Mouse (Mus musculus): ENCODE measurements around the gene Itga4.
A peak's percentile ranks its signal among the peaks of the same experiment; 100 is the strongest.

The Itga4 gene

GRCm38 (mm10) chr2:79255192-79256000 is at the start of gene Itga4:
TSS of gene Itga4 (plus strand) at chr2:79255426.
- peak; percentile 88 for DNase-seq (ENCODE audit: low read depth, low spot score)

- no peak for DNase-seq (ENCODE audit: low read depth, low spot score)
Measured at GRCm38 (mm10) chr2:79206191-79206755, 49.0 kb upstream of the Itga4 start.

- DNase-seq (ENCODE audit: low read depth, low spot score): no peak
Measured at GRCm38 (mm10) chr2:79214982-79215381, 40.2 kb upstream of the Itga4 start.

- no peak for DNase-seq (ENCODE audit: low read depth, low spot score)
Measured at GRCm38 (mm10) chr2:79215479-79215878, 39.7 kb upstream of the Itga4 start.

GRCm38 (mm10) chr2:79224714-79225426 is 30.4 kb upstream of the Itga4 start:
- no peak for DNase-seq (ENCODE audit: low read depth, low spot score)

- peak; percentile 45 for DNase-seq (ENCODE audit: low read depth, low spot score)
Measured at GRCm38 (mm10) chr2:79227805-79228241, 27.4 kb upstream of the Itga4 start.

GRCm38 (mm10) chr2:79231056-79231949 is 23.9 kb upstream of the Itga4 start:
- DNase-seq (ENCODE audit: low read depth, low spot score): peak; percentile 44

GRCm38 (mm10) chr2:79235767-79236487 is 19.3 kb upstream of the Itga4 start:
- no peak for DNase-seq (ENCODE audit: low read depth, low spot score)

- no peak for DNase-seq (ENCODE audit: low read depth, low spot score)
Measured at GRCm38 (mm10) chr2:79237216-79237615, 18.0 kb upstream of the Itga4 start.

- DNase-seq (ENCODE audit: low read depth, low spot score): no peak
Measured at GRCm38 (mm10) chr2:79244276-79244675, 10.9 kb upstream of the Itga4 start.

GRCm38 (mm10) chr2:79244743-79245142 is 10.5 kb upstream of the Itga4 start:
- DNase-seq (ENCODE audit: low read depth, low spot score): no peak

GRCm38 (mm10) chr2:79248283-79248682 is 6.9 kb upstream of the Itga4 start:
- DNase-seq (ENCODE audit: low read depth, low spot score): peak; percentile 37

GRCm38 (mm10) chr2:79250510-79250909 is 4.7 kb upstream of the Itga4 start:
- no peak for DNase-seq (ENCODE audit: low read depth, low spot score)

GRCm38 (mm10) chr2:79253754-79254197 is 1.4 kb upstream of the Itga4 start:
- DNase-seq (ENCODE audit: low read depth, low spot score): no peak

- DNase-seq (ENCODE audit: low read depth, low spot score): peak; percentile 78
Measured at GRCm38 (mm10) chr2:79254588-79255191, 536 bp upstream of the Itga4 start.

- DNase-seq (ENCODE audit: low read depth, low spot score): no peak
Measured at GRCm38 (mm10) chr2:79256001-79256339, 744 bp downstream of the Itga4 start.

- no peak for DNase-seq (ENCODE audit: low read depth, low spot score)
Measured at GRCm38 (mm10) chr2:79256376-79256775, 1.1 kb downstream of the Itga4 start.

- DNase-seq (ENCODE audit: low read depth, low spot score): no peak
Measured at GRCm38 (mm10) chr2:79256880-79257279, 1.7 kb downstream of the Itga4 start.

- DNase-seq (ENCODE audit: low read depth, low spot score): no peak
Measured at GRCm38 (mm10) chr2:79257411-79257810, 2.2 kb downstream of the Itga4 start.

- DNase-seq (ENCODE audit: low read depth, low spot score): peak; percentile 51
Measured at GRCm38 (mm10) chr2:79259326-79259725, 4.1 kb downstream of the Itga4 start.

Data from CD4-positive helper T cell, adult 2 months (primary cell).